Mouse (Mus musculus) kidney, postnatal 4 days (tissue): ENCODE measurements at regions not wholly inside any gene's neighbourhood (a gene's known extent, or its start where the extent isn't known, plus 50 kb on each side); places are given as distances from the start of the nearest gene placed in this dataset.

ENCODE experiments used
- DNase-seq, 2 experiments: peaks; one replicate each; pipeline ENCODE4 v3.0.0; 2021; ENCODE audit warnings: mixed read lengths in 2 of 2

- no peak for DNase-seq
Measured at GRCm38 (mm10) chr16:30163303-30163702, 99.1 kb downstream of the Hes1 start.

GRCm38 (mm10) chr16:30165667-30166180, 101.5 kb downstream of the Hes1 start:
- DNase-seq = no peak

GRCm38 (mm10) chr16:30171381-30172079, 95.8 kb downstream of the Cpn2 start:
- peak; percentile 79 to 84 for DNase-seq

- DNase-seq = peak; percentile 40 to 57
Measured at GRCm38 (mm10) chr16:30172136-30172731, 95.1 kb downstream of the Cpn2 start.

GRCm38 (mm10) chr16:30172798-30173202, 94.5 kb downstream of the Cpn2 start:
- DNase-seq = peak; percentile 81 to 87

- DNase-seq = peak; percentile 43 to 60
Measured at GRCm38 (mm10) chr16:30173953-30174874, 93.1 kb downstream of the Cpn2 start.

- DNase-seq = no peak
Measured at GRCm38 (mm10) chr16:30176306-30176705, 91.0 kb downstream of the Cpn2 start.

GRCm38 (mm10) chr16:30177769-30178168, 89.5 kb downstream of the Cpn2 start:
- no peak for DNase-seq

GRCm38 (mm10) chr16:30178596-30178995, 88.7 kb downstream of the Cpn2 start:
- no peak for DNase-seq

- DNase-seq = no peak
Measured at GRCm38 (mm10) chr16:30179504-30179976, 87.8 kb downstream of the Cpn2 start.

- peak in 1 of 2 experiments; percentile 27 for DNase-seq
Measured at GRCm38 (mm10) chr16:30181116-30181515, 86.2 kb downstream of the Cpn2 start.

- peak; percentile 81 to 90 for DNase-seq
Measured at GRCm38 (mm10) chr16:30184591-30185265, 82.6 kb downstream of the Cpn2 start.

GRCm38 (mm10) chr16:30185707-30186106, 81.6 kb downstream of the Cpn2 start:
- DNase-seq = no peak

- DNase-seq = peak; percentile 43 to 63
Measured at GRCm38 (mm10) chr16:30186201-30186700, 81.0 kb downstream of the Cpn2 start.

GRCm38 (mm10) chr16:30186701-30187270, 80.5 kb downstream of the Cpn2 start:
- peak in 1 of 2 experiments; percentile 43 for DNase-seq

GRCm38 (mm10) chr16:30187400-30187799, 79.9 kb downstream of the Cpn2 start:
- no peak for DNase-seq

GRCm38 (mm10) chr16:30187907-30188414, 79.3 kb downstream of the Cpn2 start:
- peak; percentile 96 to 97 for DNase-seq

- peak; percentile 62 to 76 for DNase-seq
Measured at GRCm38 (mm10) chr16:30188769-30189430, 78.4 kb downstream of the Cpn2 start.

GRCm38 (mm10) chr16:30190351-30190750, 76.9 kb downstream of the Cpn2 start:
- DNase-seq = no peak

- peak in 1 of 2 experiments; percentile 36 for DNase-seq
Measured at GRCm38 (mm10) chr16:30190935-30191514, 76.3 kb downstream of the Cpn2 start.
